Mouse (Mus musculus) intestine, embryonic 14.5 days (tissue): Measurements from ENCODE around the gene S100a4. TPM values are rescaled to one million over a fixed set of nuclear protein-coding genes. Genes with fewer than 3 reads are reported as not detected.

ENCODE experiments used
- ATAC-seq: fragments of 200-750 bp; cut with Nextera tagmentation; replicated peaks from 2 replicates; pipeline ENCODE4 v1.8.0; 2017; ENCODE audit warnings: low read depth, moderate number of reproducible peaks, moderate TSS enrichment, moderate library complexity; ENCODE audit not compliant: low FRiP score, low TSS enrichment
- DNase-seq: peaks from one replicate; pipeline ENCODE4 v3.0.0-alpha.2; 2018; ENCODE audit warnings: low spot score
- H3K27ac ChIP-seq: fragments of 300-500 bp; sonication (generic); 2 replicates; pipeline ENCODE4 v1.5.1; 2014; ENCODE audit warnings: low read depth, mild to moderate bottlenecking, control low read depth
- H3K27me3 ChIP-seq: fragments of 300-500 bp; sonication (generic); replicated peaks from 2 replicates; pipeline ENCODE4 v1.6.1; 2014; ENCODE audit warnings: low read length, control low read depth; ENCODE audit not compliant: control insufficient read depth, insufficient read depth
- H3K36me3 ChIP-seq: fragments of 300-500 bp; sonication (generic); 2 replicates; pipeline ENCODE4 v1.6.1; 2014; ENCODE audit warnings: low read length, control low read depth; ENCODE audit not compliant: control insufficient read depth, insufficient read depth
- H3K4me1 ChIP-seq: fragments of 300-500 bp; sonication (generic); replicated peaks from 2 replicates; pipeline ENCODE4 v1.6.1; 2014; ENCODE audit warnings: low read length, control low read depth, mixed read lengths; ENCODE audit not compliant: control insufficient read depth, insufficient read depth
- H3K4me2 ChIP-seq: fragments of 300-500 bp; sonication (generic); 2 replicates; pipeline ENCODE4 v1.6.1; 2014; ENCODE audit warnings: low read length
- H3K4me3 ChIP-seq: fragments of 300-500 bp; sonication (generic); 2 replicates; pipeline ENCODE4 v1.5.1; 2014; ENCODE audit warnings: low read depth, low read length, control low read depth, mixed read lengths
- H3K9ac ChIP-seq: fragments of 300-500 bp; sonication (generic); 2 replicates; pipeline ENCODE4 v1.6.1; 2014; ENCODE audit warnings: mild to moderate bottlenecking, low read length
- H3K9me3 ChIP-seq: fragments of 300-500 bp; sonication (generic); 2 replicates; pipeline ENCODE4 v1.6.1; 2016; ENCODE audit warnings: low read length, control low read depth; ENCODE audit not compliant: control insufficient read depth
- WGBS: fragments of 180-500 bp; shearing (Covaris S2); extraction: QIAGEN DNeasy Blood & Tissue Kit; methylation state at CpG from one replicate; pipeline ENCODE4 v1.1.7; 2014; 5-methylcytosine and 5-hydroxymethylcytosine counted together
- polyA plus RNA-seq: library from polyadenylated mRNA; unstranded; fragments of >200 nt; fragmentation: Nextera tagmentation; extraction: Ambion mirVana; gene quantifications from 2 replicates; pipeline ENCODE4 v1.2.1, GENCODE M21; 2014

S100a4 gene
- polyA plus RNA-seq, 1 experiment from 2014 or later, result 4.1 TPM

GRCm38 (mm10) chr3:90639511-90640154 is 36.1 kb downstream of the S100a4 start:
- no peak overlapping the region for H3K27ac ChIP-seq
- 56% methylated on average over 7 of the region's 7 CpGs for WGBS
- DNase-seq, result peak; percentile 57

DNA sequence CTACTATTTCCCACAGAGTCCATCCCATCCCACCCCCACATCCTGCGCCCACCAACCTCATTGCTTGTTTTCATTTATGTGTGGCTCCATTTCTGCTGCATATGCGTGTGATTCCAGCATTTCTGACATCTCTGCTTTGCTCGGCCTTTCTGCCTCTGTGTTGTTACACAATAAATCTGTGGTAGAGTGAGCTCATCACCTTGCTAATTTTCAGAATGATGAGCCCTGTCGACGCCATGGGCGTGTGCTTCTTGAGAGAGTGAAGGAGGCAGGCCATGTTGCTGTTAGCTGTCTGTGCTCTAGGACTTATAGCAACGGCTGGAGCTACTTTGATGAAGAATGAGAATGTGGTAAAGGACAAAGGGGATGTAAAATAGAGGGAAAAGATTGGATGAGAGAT is 37.4 kb downstream of the S100a4 start:
- no peaks in the 10 kb centered on the region for H3K9me3 ChIP-seq
- H3K4me1 ChIP-seq, result no peaks in the 10 kb centered on the region
- DNase-seq, result no peak
- H3K4me3 ChIP-seq, result no peak overlapping the region
- no peak overlapping the region for H3K9ac ChIP-seq
- H3K27me3 ChIP-seq, result no peaks in the 10 kb centered on the region
- no peaks in the 10 kb centered on the region for H3K36me3 ChIP-seq
- WGBS, result 78% methylated on average over 7 of the region's 7 CpGs
- no peak overlapping the region for H3K27ac ChIP-seq
- ATAC-seq, result no peak
- H3K4me2 ChIP-seq, result no peak overlapping the region

More at GRCm38 (mm10) chr3:90639511-90640154, 36.1 kb downstream of the S100a4 start:
- H3K4me1 ChIP-seq, result no peaks in the 10 kb centered on the region
- H3K36me3 ChIP-seq, result no peaks in the 10 kb centered on the region
- H3K4me2 ChIP-seq, result no peak overlapping the region
- no peaks in the 10 kb centered on the region for H3K9me3 ChIP-seq
- 0 out of 2 replicates have a peak, but pooled peaks have one; percentile 50 for ATAC-seq
- H3K27me3 ChIP-seq, result no peaks in the 10 kb centered on the region
- no peak overlapping the region for H3K4me3 ChIP-seq
- H3K9ac ChIP-seq, result no peak overlapping the region

DNA sequence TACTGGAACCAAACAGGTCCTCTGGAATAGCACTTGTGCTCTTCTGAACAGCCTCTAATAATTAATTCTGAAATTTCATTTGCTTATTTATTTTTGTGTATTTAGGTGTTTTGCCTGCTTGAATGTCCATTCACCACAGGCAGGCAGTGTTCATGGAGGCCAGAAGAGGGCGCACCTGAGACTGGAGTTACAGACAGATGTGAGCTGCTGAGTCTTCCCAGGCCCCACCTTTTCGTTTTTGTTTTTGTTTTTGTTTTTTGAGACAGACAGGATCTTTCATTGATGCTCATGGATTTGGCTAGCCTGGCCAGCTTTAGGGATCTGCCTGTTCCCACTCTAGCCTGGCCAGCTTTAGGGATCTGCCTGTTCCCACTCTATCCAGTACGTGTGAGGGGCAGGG is 40.6 kb downstream of the S100a4 start:
- Histone ChIP-seq H3K4me2 (no peak overlapping the region), H3K27me3 (no peaks in the 10 kb centered on the region), H3K9me3 (no peaks in the 10 kb centered on the region), H3K4me3 (no peak overlapping the region), H3K9ac (no peak overlapping the region), H3K36me3 (no peaks in the 10 kb centered on the region), H3K27ac (no peak overlapping the region), H3K4me1 (no peaks in the 10 kb centered on the region)
- WGBS, result 51% methylated on average over 3 of the region's 3 CpGs
- DNase-seq (peak; percentile 55), ATAC-seq (no peak)

DNA sequence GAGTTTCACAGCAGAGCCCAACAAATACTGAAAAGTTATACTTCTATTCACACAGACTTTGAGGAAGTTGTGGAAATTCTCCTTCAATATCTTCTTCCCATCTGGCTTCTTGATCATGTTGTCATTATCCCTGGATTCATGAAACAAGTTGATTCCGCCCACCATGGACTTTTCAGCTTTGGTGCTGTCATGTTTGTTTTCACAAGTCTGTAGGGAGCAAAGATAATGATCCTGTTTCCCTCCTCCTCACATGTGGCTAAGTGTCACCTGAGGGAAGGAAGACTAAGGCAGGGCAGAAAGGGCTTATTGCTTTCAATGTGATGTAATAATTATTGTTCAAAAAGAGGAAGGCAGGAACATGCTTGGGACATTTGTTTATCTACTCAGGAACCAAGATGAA is 43.7 kb downstream of the S100a4 start:
- 75% methylated on average over 1 of the region's 1 CpGs for WGBS

DNA sequence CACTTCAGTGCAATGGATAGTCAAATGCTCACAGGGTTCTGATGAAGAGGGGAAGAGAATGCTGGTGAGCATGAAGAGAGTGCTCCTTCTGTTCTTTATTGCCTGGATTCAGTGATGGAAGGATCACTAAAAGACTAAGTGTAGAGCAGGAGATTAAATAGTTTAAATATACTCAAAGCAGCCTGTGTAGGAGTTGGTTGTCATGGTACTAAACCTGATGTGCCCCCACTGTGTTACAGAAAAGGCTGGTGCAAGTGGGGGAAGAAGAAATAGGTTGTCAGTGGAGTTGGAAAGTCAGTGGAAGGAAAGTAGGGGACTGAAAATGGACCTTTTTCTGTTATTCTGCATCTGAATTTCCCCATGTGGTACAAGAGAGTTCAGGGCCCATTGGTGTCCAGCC is 45.4 kb downstream of the S100a4 start:
- no peak overlapping the region for H3K4me3 ChIP-seq
- H3K9me3 ChIP-seq, result no peaks in the 10 kb centered on the region
- no peaks in the 10 kb centered on the region for H3K4me1 ChIP-seq
- no peaks in the 10 kb centered on the region for H3K27me3 ChIP-seq
- peak; percentile 35 for DNase-seq
- no peaks in the 10 kb centered on the region for H3K36me3 ChIP-seq
- H3K27ac ChIP-seq, result no peak overlapping the region
- no peak overlapping the region for H3K9ac ChIP-seq
- H3K4me2 ChIP-seq, result no peak overlapping the region
- no peak for ATAC-seq

More for the DNA sequence above, 43.7 kb downstream of the S100a4 start:
- H3K4me1 ChIP-seq, result no peaks in the 10 kb centered on the region
- no peak overlapping the region for H3K4me3 ChIP-seq
- no peak overlapping the region for H3K9ac ChIP-seq
- H3K4me2 ChIP-seq, result no peak overlapping the region
- peak; percentile 7 for DNase-seq
- ATAC-seq, result no peak
- H3K36me3 ChIP-seq, result no peaks in the 10 kb centered on the region
- no peak overlapping the region for H3K27ac ChIP-seq
- H3K9me3 ChIP-seq, result no peaks in the 10 kb centered on the region
- no peaks in the 10 kb centered on the region for H3K27me3 ChIP-seq

DNA sequence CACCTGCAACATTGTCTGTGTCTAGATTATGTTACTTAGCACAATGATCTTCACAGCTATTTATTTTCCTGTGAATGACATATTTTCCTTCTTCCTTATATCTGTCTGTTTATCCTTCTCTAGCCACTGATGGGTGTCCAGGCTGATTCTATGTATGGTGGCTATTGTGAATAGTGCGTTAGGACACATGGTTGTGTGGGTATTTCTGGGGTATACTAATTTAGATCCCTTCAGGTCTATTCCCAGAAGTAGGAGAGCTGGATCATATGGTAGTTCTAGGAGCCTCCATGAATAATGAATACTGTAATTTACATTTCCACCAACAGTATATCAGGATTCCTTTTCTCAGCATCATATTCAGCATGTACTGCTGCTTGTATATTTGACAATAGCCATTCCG is 46.3 kb downstream of the S100a4 start:
- H3K4me1 ChIP-seq, result no peaks in the 10 kb centered on the region
- H3K4me2 ChIP-seq, result no peak overlapping the region
- ATAC-seq (no peak), DNase-seq (no peak)
- H3K9me3 ChIP-seq, result no peaks in the 10 kb centered on the region
- H3K9ac ChIP-seq, result no peak overlapping the region
- H3K27me3 ChIP-seq, result 0 out of 2 replicates have a peak, but pooled peaks cover 2% of the 10 kb centered on the region
- no peak overlapping the region for H3K4me3 ChIP-seq
- H3K27ac ChIP-seq, result no peak overlapping the region
- WGBS, result 91% methylated on average over 2 of the region's 2 CpGs
- no peaks in the 10 kb centered on the region for H3K36me3 ChIP-seq

GRCm38 (mm10) chr3:90652878-90653508 is 49.4 kb downstream of the S100a4 start:
- H3K27me3 ChIP-seq, result 0 out of 2 replicates have a peak, but pooled peaks cover 2% of the 10 kb centered on the region
- no peak overlapping the region for H3K4me3 ChIP-seq
- peak; percentile 87 for DNase-seq
- no peak overlapping the region for H3K4me2 ChIP-seq
- H3K27ac ChIP-seq, result no peak overlapping the region
- no peaks in the 10 kb centered on the region for H3K4me1 ChIP-seq
- H3K36me3 ChIP-seq, result no peaks in the 10 kb centered on the region
- H3K9me3 ChIP-seq, result no peaks in the 10 kb centered on the region
- 35% methylated on average over 5 of the region's 5 CpGs for WGBS
- ATAC-seq, result peak; percentile 68; the same call in 1 of the 2 replicates
- H3K9ac ChIP-seq, result no peak overlapping the region

DNA sequence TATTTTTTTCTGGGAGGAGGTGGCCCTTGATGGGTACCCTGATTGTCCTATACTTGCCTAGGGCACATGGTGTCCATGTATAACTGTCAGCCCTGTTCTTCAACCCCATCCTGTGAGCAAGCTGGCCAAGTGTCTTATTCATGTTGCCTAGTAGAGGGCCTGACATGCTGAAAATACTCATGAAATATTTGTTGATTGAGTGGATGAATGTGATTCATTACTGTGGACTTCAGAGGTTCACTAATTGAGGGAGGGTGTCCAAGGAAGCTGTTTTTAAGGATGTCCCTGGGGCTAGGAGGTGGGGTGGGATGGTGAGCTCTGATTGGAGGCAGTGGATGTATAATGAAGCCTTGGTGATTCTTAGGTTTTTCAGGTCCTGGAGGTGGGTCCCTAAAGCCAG is 50.1 kb downstream of the S100a4 start, which contains the start of gene S100a7a:
Gene S100a7a, plus strand, starts transcription at position 301 of the 400 bp plus-strand sequence.
- Histone ChIP-seq H3K4me2 (no peak within 1 kb of the TSS), H3K4me3 (no peak within 1 kb of the TSS), H3K9me3 (no peaks in the 10 kb centered on the region), H3K4me1 (no peaks in the 10 kb centered on the region), H3K36me3 (no peaks in the 10 kb centered on the region), H3K27ac (no peak within 1 kb of the TSS), H3K27me3 (0 out of 2 replicates have a peak, but pooled peaks cover 2% of the 10 kb centered on the region), H3K9ac (no peak within 1 kb of the TSS)
- DNase-seq (no peak), ATAC-seq (no peak)
